Mouse (Mus musculus): ENCODE data around the gene Bphl. TPM values are rescaled to one million over a fixed set of nuclear protein-coding genes. Genes with fewer than 3 reads are reported as not detected.

Bphl gene
- polyA plus RNA-seq (2017; shearing (Covaris generic)), result 10 to 100 TPM; 21.0 to 29.9 TPM

DNA sequence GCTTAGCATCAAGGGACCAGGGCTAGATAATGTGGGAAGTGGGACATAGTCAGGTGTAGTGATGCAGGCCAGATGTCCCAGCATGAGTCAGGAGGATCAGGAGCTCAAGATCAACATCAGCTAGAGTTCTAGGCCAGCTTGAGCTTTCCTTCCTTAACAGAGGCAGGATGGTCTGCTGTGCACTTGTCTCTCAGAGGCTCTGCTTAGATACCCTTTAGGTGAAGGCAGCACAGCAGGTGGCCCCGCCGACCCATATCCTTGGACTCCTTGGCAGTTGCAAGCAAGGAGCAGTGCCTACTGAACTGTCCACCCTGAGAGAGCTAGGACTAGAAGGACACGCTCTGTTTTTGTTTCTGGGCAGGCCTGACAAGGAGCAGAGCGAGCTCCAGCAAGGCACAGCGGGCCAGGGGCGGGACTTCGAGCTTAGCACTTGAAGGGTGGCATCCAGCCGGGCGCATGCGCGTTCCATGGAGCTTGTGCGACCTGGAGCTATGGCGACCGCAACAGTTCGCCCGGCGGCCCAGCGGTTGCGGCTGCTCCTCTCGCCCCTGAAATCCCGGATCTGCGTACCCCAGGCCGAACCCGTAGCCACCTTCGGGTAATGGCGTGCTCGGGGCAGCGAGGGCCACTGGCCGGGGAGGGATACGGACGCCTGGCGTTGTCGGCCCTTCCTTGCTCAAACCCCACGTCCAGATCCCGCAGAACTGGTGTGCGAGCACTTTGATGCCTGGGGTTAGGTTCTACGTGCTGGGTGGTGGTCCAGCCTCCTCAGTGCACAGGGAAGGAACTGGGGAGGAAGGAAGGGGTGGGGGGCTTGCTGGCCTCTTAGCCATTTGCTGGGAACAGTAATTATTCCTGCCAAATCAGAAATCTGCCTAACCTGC is at the start of gene Bphl:
Gene Bphl, plus strand, starts transcription at position 426 of the 884 bp plus-strand sequence.

DNA sequence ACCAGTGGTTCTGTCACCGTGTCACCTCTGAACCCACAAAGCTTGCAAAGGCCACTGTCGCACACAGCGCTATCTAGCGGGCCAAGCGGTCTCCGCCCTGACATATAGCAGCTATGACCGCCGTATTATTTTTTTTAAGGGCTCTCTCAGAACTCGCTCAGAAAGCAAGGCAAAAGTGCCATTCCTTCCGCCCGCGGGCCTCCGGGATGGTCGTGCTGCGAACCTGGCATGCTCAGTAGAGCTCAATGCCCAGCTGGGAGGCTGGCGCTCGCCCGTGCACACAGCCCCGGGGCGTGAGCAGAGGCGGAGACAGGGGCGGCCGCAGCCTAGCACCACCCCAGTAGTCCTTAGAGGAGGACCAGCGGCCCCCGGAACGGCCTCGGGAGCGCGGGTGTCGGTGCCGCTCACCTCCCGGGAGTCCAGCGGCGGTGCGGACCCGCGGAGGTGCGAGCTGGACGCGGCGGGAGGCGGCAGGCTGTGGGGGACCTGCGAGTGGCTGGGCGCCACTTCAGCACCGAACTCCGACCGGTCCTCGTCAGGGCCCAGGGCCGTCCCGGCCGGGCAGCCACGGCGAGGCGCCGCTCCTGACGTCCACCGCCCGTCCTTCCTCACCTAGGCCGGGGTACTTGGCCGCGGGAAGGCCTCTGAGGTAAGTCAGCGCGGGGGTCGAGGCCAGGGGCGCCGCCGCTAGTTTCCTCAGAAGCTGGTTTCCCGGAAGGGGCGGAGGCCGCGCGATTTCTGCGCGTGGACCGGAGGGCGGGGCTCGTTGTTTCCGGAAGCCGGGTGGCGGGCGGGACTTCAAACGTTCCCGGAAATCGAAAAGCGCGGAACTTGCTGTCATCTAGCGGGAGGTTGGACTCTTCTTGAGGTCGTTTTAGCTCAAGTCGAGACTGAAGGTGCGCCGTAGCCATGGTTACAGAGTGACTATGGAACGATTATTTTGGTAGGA is 35.1 kb upstream of the Bphl start, which contains the start of the genes Ripk1 and Serpinb6a:
Gene Ripk1, plus strand, starts transcription at position 306 of the 949 bp plus-strand sequence.
Gene Serpinb6a, minus strand, starts transcription at position 737 of the 949 bp plus-strand sequence.

DNA sequence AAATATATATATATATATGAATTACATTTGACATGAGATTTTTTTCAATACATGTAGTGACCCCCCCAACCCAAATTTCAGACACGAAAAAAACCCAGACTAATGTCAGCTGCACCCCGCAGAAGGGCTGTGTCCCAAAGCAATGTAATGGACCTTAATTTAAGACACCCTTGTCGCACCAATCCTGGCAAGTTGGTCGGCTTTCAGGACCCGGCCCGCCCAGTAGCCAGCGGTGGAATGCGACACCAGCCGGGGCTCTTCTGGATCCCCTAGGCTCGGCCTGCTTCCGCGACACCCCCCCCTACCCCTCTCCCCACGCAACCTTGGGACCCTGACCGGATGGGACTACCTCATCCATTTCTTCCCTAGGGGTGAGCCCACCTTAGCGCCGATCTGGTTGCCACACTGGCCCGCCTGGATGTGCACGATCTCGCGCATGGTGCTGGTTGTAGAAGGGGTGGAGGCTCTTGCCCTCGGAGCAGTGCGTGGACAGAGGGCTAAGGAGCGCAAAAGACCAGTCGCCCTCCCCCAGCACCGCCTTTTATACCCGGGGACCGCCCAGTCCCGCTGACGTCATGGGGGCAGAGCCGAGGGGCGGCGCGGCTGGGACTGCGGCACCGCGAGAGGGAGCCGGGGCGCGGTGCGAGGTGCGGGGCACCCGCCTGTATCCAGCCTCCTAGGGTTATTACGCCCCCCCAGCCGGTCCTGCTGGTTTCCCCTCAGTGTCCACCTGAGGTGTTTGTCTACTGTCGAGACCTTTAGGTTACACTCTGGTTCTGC is 40.3 kb downstream of the Bphl start, which contains the start of gene Tubb2a:
Gene Tubb2a, minus strand, starts transcription at position 516 of the 780 bp plus-strand sequence.

Other genes starting within 250 kb of the Bphl start
- gene Serpinb6e, start 194.2 kb upstream of the Bphl start, polyA plus RNA-seq (2017; shearing (Covaris generic)), result not detected
- gene Serpinb6c, start 131.9 kb upstream of the Bphl start, polyA plus RNA-seq (2017; shearing (Covaris generic)), result under 1 TPM in 1 of 2 experiments, not detected in 1; 0.29 TPM
- gene Nqo2, start 72.9 kb upstream of the Bphl start, polyA plus RNA-seq (2017; shearing (Covaris generic)), result 10 to 100 TPM in 1 of 2 experiments, 1 to 10 TPM in 1; 7.9 to 11.8 TPM
- gene Ripk1, start 35.2 kb upstream of the Bphl start, polyA plus RNA-seq (2017; shearing (Covaris generic)), result 10 to 100 TPM; 52.1 to 69.4 TPM
- 10 to 100 TPM; 31.9 to 73.2 TPM for gene Serpinb6a, start 34.8 kb upstream of the Bphl start, polyA plus RNA-seq (2017; shearing (Covaris generic))
- 10 to 100 TPM in 1 of 2 experiments, 1 to 10 TPM in 1; 8.1 to 12.1 TPM for gene Tubb2a, start 40.4 kb downstream of the Bphl start, polyA plus RNA-seq (2017; shearing (Covaris generic))
- gene Tubb2b, start 92.9 kb downstream of the Bphl start, polyA plus RNA-seq (2017; shearing (Covaris generic)), result 1 to 10 TPM in 1 of 2 experiments, under 1 TPM in 1; 0.91 to 2.0 TPM
- 10 to 100 TPM; 71.8 to 97.2 TPM for gene Psmg4, start 125.4 kb downstream of the Bphl start, polyA plus RNA-seq (2017; shearing (Covaris generic))

Data from activated CD4-positive, CD25-positive, alpha-beta regulatory T cell (primary cell).